Mouse (Mus musculus) urinary bladder, adult 18-20 months (tissue): ENCODE measurements around the gene Arsb.
A peak's percentile ranks its signal among the peaks of the same experiment; 100 is the strongest.

Experiments used
- DNase-seq, 2 experiments: peaks; one replicate each; pipeline ENCODE4 v3.0.0; 2022; ENCODE audit warnings: low spot score in 2 of 2, mixed read lengths in 2 of 2

The Arsb gene

DNA sequence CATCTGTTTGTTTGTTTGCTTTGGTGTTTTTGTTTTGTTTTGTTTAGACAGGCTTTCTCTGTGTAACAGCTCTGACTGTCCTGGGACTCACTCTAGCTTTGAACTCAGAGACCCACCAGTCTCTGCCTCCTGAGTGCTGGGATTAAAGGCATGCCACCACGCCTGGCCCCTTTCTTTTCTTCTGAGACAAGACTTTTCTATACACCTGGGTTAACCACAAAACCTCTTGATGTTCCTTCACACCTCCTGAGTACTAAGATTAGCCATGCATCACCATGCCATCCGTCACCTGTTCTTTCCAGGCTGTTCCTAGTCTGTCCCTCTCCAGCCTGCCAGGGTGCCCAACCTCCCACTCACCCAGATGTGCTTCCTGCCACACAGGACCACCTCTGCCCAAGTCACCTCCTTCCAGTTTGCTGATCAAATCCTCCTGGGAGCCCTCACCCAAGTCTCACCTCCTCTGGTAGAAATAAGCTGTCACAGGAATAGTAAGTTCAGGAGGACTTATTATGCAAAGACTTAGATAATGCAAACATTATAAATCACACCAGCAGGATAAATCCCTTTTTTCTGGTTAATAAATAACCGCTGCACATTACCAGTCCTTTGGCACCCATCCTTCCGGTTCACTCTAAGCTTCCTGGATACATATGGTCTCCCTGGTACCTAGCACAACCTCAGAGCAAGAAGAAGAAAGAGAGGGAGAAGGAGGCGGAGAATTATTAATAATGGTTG lies 150.6 kb downstream of the Arsb start:
- no peak for DNase-seq

DNA sequence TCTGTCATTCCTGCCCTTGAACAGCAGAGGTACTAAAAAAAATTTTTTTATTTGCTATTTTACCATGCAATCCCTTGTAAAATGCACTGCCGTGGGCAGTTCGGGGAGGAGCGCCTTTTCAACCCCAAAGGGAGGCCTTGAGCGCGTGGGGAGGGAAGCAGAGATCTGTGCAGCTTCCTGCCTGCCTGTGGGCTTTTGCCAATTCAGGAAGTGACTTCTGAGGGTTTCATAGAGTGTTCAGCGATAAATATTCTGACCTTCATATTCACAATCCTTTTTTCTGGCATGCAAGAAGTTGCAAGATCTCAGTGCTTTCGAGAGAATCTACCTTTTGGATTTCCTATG lies 151.1 kb downstream of the Arsb start:
- no peak for DNase-seq

DNA sequence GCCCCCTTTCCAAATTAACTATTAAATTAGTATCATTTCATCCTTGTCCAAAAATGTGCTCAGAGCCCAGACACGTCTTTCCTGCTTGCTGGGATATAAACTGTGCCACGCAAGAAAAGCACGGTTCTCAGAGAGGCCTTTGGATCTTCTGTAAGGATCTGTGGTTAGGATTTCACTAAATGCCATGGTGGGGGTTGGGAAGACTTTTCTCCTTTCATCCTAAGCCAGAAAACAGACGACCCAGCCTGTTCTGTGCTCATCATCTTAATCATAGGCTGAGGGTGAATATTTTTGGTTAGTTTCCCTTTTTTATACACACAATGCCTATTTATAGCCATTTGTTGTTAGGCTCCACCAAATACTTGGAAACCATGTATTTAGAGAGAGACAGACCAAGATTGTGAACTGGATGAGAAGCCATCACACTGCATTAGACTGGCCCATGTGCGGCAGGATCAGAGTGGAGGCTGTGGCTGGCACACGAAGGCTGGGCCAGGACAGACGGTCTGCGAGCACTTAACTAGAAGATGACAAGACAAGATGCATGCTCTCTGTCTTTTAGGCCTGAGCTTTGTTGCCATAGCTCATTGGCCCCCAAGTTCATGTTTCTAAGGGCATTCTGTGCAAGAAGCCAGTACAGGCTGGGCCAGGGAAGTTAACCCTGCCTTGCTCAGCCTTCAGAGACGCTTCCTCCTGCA lies 153.5 kb downstream of the Arsb start:
- no peak for DNase-seq

DNA sequence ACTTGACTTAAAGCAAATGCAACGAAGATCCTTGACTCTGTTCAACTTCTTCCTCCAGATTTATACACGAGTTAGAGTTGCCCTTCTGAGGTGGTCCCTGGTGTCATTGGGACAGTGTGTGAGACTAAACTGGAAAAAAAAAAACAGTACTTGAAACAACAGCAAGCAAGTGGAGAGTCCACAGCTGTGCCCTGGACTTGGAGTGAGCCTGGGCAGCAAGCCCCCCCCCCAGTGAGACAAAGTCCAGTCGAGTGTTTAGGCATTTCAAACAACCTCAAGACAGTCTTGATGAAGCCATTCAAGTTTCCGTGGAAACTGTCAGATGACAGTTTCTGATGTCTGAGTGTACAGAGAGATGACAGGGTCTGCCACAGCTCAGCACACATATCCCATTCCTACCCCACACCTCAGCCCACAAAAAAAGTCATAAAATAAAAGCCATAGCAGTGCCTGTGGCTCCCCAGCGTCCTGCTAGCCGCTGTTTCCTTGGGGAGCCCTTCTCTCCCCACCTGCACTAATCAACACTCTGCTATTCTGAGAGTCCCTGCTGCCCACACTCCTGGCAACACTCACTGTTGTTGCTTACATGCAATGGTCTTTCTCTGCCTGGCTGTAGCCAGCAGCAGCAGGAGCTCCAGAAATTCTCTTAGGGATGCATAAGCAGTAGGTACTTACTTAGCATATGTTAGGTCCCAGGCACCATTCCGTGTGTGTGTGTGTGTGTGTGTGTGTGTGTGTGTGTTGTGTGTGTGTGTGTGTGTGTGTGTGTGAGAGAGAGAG lies 159.3 kb downstream of the Arsb start:
- DNase-seq, result no peak

DNA sequence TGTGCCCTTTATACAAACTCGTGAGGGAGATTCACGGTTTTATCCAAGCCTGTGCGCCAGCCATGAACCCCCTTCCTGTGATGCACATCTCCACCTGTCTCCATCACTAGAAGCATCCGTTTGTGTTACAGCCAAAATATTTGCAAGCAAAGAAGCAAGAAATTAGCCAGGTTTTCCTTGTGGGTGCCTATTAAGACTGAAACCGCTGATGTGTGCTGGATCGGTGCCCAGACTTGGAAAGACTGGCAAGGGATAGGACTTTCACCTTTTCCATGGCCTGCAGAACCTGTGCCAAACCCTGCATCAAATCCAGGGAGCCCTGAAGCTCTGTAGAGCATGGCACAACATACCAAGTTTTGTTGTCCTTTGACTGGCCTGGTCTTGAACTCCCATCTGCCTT lies 165.0 kb downstream of the Arsb start:
- no peak for DNase-seq

DNA sequence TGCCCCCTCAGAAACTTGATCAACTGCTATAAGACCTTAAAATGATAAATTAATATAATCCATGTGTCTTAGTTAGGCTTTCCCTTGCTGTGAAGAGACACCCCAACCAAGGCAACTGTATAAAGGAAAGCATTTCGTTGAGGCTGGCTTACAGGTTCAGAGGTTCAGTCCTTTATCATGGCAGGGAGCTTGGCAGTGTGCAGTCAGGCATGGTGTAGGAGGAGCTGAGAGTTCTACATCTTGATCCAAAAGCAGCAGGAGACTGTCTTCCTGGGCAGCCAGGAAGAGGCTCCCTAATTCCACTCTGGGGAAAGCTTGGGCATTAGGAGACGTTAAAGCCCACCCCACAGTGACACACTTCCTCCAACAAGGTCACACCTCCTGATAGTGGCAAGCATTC lies 166.7 kb downstream of the Arsb start:
- no peak for DNase-seq

DNA sequence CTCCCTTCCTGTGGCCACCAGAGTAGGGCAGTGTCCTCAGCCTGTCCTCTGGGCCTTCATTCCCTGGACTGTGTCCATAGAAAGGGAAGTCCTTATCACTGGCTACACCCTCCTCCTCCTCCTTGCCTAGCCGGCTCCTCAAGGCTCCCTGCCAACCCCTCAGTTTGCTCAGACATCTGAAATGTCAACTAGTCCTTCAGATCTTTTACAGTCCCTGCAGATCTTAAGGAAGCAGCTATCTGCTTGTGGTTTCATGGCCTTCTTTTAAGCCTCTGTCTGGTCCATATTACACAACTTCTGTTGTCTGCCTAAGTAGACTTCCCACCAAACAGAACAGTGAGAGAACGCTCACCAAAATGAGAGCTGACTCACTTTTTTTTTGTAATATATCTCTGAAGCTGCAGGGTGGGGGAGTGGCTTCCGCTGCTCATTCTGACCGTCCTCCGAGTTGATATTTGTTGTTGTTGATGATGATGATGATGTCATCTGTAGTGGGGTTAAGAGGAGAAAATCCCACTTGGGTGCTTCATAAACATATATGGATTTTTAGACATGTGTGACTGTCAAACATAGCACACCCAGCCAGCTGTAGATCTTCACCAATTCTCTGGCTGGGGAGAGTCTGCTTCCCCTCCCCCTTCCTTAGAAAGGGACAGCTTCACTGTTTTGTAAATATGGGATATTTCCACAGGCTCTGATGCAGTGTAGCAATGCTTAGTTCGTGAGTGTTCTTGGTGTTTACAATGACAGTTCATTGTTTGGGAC lies 168.1 kb downstream of the Arsb start:
- peak in 1 of 2 experiments; percentile 31 for DNase-seq

DNA sequence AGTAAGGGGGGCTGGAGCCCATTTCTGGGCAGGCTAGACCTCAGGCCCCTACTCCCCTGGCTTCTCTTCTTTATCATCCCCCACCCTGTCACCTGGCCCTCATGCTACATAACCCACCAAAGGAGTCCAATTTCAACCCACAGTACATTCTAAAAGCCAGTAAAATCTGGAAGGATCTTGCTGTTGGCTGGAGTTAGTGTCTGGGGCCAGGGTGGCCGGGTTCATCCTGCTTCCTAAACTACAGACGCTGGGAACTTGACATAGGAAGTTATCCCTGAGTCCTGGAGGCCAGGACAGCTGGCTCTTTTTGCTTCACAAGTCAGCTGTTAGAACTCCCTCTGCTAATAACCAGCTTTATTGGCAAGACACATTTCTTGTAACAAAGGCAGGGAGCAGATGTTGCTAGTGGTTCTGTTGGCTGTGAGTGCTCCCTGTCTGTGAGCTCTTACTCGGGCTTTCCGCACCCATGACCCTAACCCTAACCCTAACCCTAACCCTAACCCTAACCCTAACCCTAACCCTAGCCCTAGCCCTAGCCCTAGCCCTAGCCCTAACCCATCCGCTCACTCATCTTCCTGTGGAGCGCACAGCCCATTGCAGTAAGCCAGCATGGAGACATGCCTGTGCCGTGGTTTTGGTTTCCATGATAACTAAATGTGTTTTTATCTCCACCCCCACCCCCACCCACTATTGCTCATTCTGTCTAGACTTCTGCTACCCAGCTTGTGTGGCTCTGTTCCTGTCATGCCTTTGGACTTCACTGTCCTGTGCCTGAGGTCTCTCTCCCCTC lies 169.5 kb downstream of the Arsb start:
- DNase-seq, result peak in 1 of 2 experiments; percentile 43

DNA sequence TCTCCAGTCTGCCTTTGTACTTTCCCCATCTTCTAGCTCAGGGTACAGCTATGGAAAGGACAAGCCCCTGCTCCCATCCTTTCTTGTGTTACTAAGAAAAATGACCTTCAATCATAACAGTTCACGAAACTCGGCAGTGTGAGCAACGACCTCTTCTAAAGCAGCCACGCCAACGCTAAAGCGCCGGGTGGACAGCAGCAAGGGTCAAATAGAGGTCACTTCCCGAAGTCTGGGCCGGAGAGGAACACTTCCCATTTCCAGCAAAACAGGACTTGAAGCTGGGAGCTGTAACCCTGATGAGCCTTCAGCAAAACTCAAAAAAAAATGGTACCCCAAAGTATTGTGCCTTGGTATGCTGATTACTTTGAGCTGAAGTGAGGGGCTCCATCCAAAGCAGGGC lies 179.6 kb downstream of the Arsb start:
- DNase-seq, result no peak

DNA sequence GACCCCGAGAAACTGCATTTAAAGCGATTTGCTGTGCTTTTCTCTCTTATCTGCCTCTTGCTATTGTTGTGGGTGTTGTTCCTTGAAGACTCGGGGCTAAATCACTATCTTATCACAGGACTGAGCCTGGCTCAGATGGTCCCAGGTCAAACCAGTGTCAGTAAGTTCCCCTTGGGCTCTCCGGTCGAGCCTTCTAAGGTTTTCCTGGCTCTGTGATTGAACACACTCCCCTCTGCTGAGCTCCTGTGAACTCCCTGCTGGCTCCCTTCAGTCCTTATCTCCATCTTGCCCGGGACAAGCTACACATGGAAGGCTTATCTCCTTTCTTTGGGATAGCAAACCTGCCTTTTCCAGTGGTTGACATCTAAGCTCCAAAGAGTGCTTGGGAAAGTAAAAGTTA lies 180.1 kb downstream of the Arsb start:
- no peak for DNase-seq

DNA sequence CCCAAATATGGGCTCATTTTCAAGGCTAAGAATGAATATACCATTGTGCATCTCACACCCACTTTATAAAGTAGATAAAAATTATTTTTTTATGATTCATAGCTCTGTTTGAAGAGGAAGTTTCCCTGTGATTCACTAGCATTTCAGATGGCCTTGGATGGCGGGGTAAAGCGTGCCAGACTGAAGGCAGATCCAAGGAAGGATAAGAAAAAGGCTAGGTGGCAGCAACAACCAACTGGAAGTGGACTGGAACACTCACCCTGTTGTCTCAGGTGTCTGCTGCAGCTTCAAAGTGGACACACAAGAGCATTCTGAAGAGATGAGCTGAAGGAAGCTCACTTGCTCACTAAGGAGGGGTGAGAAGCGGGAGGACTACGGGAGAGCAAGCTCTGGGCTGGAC lies 181.0 kb downstream of the Arsb start:
- DNase-seq, result no peak

DNA sequence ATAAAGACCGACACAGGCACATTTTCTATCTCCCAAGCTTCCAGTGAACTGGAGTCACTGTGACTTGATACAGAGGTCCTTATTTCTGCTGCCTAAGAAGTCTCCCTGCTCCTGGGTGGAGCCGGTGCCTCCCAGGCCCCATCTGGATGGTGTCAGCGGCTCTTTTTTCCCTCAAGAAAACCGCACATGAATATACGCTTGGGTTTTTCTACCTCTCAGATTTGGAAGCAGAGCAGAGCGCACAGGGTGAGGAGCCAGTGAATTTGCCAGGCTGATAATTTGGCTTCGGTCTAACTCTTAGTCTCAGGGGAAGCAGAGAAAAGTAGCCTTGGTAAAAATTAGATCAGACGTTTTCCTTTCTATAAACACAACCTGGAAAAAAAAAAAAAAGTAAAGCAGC lies 186.5 kb downstream of the Arsb start:
- no peak for DNase-seq

DNA sequence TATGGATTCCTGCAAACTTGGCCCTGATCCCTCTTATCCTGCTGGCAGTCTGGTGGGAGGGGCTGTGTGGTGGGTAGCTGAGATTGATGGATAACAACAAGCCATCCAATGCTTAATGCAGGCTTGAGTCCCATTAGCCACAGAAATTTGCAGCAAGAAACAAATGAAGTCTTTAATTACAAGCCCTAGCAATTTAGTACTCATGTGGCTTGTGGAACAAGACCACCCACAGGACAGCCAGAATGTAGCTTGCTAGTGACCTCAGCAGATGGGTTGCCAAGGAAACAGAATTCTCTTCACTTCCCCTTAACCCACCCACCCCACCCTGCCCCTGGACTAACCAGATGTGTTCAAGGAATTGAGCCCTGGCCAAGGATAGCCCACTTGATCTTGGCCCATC lies 194.8 kb downstream of the Arsb start:
- DNase-seq, result no peak

DNA sequence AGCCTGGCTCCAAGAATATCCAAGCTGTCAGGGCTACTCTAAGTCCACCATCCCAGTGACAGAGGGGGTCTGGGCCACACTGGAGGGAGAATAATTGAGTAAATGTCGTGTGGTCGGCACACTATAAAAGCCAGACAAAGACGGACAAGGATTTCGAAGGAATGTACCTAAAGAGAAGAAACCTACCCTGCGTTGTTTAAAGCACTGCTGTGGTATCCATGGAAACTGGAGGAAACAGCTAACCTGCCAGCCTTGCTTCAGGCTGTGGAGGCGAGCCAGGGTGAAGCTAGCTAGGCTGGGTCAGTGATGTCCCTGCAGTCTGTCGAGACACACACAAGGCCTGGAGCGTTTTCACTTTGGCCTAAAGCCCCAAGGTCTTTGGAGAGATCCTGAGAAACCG lies 195.7 kb downstream of the Arsb start:
- DNase-seq, result peak in 1 of 2 experiments; percentile 5

DNA sequence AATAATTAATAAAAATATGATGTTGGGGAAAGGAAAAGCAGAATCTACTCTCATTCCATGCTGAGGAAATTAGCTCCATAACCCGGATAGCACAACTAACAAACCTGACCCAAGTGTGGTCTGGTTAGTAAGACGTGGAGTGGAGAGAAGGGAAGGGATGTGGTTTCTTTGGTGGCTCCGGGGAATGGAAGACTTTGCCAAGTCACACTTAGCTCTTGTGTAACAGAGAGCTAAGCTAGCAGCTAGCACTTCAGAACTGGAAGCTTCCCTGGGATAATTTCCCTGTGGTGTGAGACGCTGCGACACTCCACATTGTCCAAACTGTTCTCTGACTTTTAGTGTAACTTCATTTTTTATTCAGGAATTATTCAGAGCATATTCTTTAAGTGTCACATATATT lies 198.7 kb downstream of the Arsb start:
- no peak for DNase-seq

DNA sequence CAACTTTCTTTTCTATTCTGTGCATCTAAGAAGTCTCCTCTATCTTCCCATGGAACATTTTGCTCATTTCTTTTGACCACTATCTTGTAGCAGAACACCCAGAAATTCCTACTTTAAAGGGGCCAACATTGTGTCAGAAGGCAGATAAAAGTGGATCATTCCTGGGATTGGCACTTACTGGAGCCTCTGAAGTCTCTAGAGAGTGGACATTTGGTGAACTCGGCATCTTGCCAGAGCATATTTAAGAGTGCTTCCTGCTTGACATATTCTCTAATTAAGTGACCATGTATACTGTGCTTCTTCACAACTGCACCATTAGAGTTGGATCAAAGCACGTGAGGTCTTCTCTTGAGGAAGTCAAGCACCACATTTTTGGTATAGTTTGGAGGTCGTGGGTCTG lies 201.0 kb downstream of the Arsb start:
- DNase-seq, result no peak

DNA sequence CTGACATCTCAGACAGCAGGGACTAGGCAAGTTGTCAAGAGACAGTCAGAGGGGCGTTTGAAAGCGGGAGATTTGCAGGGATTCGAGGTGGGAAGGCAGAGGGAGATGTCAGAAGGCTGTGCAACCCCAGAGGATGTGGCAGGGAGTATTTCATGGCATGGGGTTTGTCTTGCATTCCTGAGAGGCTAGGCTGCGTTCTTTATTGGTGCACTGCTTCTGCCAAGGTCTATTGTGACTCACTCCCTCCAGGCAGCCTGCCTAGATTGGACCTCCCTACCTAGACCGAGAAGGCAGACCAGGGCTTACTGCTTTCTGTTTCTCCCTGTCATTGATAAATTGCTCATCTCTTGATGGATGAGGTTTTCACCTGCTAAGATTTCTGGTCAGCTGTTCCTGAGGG lies 204.2 kb downstream of the Arsb start:
- DNase-seq, result no peak

DNA sequence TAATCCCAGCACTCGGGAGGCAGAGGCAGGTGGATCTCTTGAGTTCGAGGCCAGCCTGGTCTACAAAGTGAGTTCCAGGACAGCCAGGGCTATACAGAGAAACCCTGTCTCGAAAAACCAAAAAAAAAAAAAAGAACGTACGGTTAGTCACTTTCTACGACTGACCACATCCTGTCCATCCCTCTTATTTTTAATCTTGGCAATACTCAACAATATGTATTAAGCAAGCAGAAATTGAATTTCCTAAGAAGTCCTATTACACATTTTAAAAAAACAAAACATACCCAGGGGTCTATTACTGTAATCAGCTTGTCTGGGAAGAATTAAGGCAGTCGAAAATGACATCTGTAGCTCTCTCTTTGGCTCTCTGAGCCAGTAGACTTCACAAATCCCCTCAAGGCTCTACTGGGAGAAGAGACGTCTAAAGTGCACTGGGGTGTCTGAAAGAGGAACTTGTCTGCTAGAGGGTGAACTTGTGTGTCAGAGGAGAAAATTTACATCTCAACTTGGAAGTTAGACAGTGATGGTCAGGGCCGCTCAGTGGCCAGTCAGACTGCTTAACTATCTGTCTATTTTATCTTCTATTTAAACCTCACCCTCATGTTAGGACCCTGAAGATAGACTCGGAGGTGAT lies 205.6 kb downstream of the Arsb start:
- DNase-seq, result no peak

DNA sequence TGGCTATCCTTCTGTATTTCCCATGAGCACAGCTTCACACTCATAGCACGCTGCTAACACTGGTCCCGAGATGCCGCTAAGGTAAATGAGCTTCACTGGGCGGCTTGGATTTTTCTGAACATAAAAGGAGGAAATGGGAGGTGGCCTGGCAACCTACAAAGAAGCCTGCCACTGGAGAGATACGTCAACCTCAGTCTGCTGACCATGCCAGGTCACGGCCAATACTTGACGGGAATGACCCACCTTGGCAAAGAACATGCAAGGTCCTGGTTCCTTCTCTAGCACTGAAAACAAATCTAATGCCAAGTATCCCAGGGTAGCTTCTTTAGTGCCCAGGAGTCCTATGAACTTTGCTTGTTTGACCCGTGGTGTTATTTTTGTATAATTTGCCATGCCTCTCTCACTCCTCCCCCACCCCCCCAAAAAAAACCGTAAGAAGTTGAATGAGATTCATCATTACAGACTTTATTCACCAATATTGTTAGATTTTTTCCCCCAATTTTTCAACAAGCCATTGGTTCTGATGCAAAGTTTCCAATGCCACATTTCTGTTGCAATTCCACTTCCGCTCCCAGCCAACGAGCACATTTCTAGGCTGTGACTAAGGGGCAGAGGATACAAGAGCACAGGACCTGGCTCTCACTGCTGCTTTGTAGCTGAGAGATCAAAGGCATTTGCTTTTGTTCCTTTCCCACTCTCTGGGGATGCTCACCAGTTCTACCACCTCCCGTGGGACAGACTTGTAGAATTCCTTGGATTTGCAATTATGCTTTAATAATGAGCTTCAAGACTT lies 207.5 kb downstream of the Arsb start:
- no peak for DNase-seq

DNA sequence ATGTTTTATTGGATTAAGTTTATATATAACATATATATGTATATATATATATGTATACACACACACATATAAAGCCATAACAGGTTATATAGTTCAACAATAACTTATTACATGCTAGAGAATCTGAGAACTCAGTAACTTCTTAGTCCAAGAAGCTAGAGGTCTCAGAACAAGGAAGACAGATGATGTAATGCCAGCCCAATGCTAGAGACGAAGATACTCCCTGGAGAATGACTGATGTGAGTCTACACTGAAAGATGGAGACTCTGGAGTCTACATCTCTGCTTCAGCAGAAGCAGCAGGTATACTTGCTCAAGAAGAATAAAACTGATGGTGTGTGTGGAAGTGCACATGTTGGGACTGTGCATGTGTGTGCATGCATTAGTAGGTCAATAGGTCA lies 208.3 kb downstream of the Arsb start:
- DNase-seq, result no peak
